Mouse (Mus musculus) stomach, postnatal 0 days (tissue): ENCODE measurements around the gene Tie1.
A peak's percentile ranks its signal among the peaks of the same experiment; 100 is the strongest.

Experiments used
- CTCF ChIP-seq: IDR thresholded peaks from 2 replicates; pipeline ENCODE4 v1.5.1; 2016; ENCODE audit warnings: antibody characterized with exemption, low read depth, mild to moderate bottlenecking, moderate library complexity
- EP300 ChIP-seq: optimal IDR thresholded peaks from 2 replicates; pipeline ENCODE3; 2016; ENCODE audit warnings: antibody characterized with exemption

GRCm38 (mm10) chr4:118509050-118509449, 19.2 kb upstream of the Tie1 start:
- TF ChIP-seq EP300 (peak; percentile 74), CTCF (no peak)
